Mouse (Mus musculus): ENCODE measurements at regions not wholly inside any gene's neighbourhood (a gene's known extent, or its start where the extent isn't known, plus 50 kb on each side); places are given as distances from the start of the nearest gene placed in this dataset.

DNA sequence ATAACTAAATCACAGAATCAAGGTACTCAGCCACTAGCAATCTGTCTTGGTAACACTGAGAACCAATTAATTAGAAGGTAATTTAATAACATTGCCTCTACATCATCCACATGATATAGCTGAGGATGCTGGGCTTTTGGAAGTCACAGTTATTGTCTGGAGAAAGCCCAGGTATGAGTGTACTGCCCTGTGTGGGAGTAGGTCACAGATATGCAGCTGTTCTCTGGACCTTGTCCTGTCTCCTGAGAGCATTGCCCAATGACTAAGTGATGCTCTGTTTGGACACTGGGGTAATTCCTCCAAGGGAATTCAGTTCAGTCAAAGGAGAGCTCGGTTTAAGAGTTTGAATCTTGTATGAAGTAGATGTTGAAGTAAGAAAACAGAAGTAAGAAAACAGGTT, 199.6 kb downstream of the Gm10260 start:
- 50% methylated on average over 1 of the region's 1 CpGs for WGBS
- no peak overlapping the region for H3K4me3 ChIP-seq (replicated peaks; ENCODE audit: extremely low read depth, low read depth, low read length)
- H3K4me1 ChIP-seq (ENCODE audit: control insufficient read depth, insufficient read depth, low read length): no peaks in the 10 kb centered on the region
- DNase-seq: no peak
- TF ChIP-seq CTCF (IDR thresholded peaks at IDR 0.05; ENCODE audit: insufficient read depth, low read length) (no peak), POLR2A (IDR thresholded peaks at IDR 0.05; ENCODE audit: borderline replicate concordance, extremely low read depth, low read depth, low read length) (no peak)

DNA sequence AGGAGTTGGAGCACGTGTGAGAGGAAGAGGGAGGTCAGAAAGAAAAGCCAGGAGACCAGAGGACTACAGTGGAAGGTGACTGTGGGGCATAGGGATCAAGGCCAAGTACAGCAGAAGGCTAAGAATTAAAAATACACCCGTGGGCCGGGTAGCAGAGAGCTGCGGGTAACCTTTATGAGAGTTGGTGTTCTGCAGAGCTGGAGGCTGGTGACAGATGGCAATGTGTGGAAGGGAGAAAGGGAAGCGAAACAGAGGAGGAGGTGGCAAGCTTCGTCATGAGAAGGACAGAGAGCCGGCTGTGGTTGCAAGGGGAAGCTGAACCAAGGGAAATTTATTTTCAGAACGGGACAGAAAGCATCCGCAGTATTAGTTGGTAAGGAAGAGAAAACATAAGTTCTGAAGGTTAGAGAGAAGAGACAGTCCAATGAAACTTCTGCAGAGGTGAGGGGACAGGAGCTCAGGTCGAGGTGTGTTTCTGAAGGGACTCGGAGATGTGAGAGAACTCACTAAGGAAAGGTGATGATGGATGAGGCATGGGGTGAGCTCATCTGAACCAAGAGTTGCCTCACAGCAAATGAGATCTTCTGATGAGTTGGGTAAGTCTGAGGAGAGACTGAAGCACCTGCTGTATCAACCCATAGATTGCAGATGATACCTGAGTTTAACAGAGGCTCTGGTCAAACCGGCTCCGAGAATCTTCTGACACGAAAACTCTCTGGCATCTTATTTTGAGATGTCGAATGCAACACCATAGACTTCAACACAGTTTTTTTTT, 200.6 kb downstream of the Gm10260 start:
- no peak for DNase-seq
- TF ChIP-seq CTCF (IDR thresholded peaks at IDR 0.05; ENCODE audit: insufficient read depth, low read length): no peak
- no peak for TF ChIP-seq POLR2A (IDR thresholded peaks at IDR 0.05; ENCODE audit: borderline replicate concordance, extremely low read depth, low read depth, low read length)
- H3K4me3 ChIP-seq (replicated peaks; ENCODE audit: extremely low read depth, low read depth, low read length): no peak overlapping the region
- 80% methylated on average over 15 of the region's 15 CpGs for WGBS
- no peaks in the 10 kb centered on the region for H3K4me1 ChIP-seq (ENCODE audit: control insufficient read depth, insufficient read depth, low read length)

DNA sequence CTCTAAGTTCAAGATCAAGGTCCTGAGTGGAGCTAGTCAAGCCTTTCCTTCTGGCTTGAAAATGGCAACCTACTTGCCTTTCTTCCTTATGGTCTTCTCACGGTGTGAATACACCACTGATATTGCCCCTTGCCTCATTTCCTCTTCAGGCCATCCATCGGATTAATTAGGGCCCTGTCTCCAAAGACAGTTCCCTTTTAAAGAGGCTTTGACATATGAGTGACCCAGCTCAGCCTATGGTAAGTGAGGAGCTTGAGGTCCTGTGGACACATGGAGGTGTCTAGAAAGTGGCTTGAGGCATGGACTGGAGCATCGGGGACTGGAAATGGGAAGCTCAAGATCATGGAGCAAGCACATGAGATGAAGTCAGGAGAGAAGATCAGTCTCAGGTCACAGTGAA, 201.5 kb downstream of the Gm10260 start:
- WGBS: 88% methylated on average over 3 of the region's 3 CpGs
- Histone ChIP-seq H3K4me1 (ENCODE audit: control insufficient read depth, insufficient read depth, low read length) (no peaks in the 10 kb centered on the region), H3K4me3 (replicated peaks; ENCODE audit: extremely low read depth, low read depth, low read length) (no peak overlapping the region)
- TF ChIP-seq POLR2A (IDR thresholded peaks at IDR 0.05; ENCODE audit: borderline replicate concordance, extremely low read depth, low read depth, low read length) (no peak), CTCF (IDR thresholded peaks at IDR 0.05; ENCODE audit: insufficient read depth, low read length) (no peak)
- no peak for DNase-seq

DNA sequence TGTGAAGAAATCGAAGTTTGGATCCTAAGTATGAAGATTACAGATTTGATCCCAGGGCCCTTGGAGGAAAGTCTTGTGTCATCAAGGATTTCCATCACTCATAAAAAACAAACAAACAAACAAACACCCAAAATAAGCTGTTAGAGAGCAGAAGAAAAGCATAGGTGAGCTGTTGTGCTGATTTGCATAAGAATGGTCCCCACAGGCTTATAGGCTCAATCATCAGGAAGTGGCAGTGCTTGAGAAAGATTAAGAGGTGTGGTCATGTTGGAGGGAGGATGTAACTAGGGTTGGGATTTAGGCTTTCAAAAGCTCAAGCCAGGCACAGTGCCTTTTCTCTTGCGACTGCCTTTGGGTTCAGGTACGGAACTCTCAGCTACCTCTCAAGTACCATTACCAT, 205.1 kb downstream of the Gm10260 start:
- Histone ChIP-seq H3K4me1 (ENCODE audit: control insufficient read depth, insufficient read depth, low read length) (no peaks in the 10 kb centered on the region), H3K4me3 (replicated peaks; ENCODE audit: extremely low read depth, low read depth, low read length) (no peak overlapping the region)
- 96% methylated on average over 3 of the region's 3 CpGs for WGBS
- TF ChIP-seq POLR2A (IDR thresholded peaks at IDR 0.05; ENCODE audit: borderline replicate concordance, extremely low read depth, low read depth, low read length) (no peak), CTCF (IDR thresholded peaks at IDR 0.05; ENCODE audit: insufficient read depth, low read length) (no peak)
- no peak for DNase-seq

DNA sequence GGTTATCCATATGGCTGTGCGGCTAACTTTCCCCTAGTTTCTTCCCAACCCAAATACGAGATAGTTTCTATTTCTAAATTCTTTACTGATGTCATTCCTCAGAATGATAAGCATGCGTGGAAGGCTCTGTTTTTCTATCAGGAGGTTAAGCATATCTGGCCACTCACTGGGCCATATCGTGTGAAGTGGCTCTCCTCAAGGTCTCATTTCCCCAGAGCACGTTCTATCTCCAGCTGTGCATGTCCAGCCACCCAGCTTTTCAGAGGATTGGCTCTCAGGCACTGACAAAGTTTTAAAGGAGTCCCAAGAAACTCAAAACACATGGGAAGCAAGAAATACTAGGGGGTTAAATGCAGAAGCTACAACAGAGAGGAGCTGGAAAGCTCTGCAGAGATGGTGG, 205.8 kb downstream of the Gm10260 start:
- 64% methylated on average over 5 of the region's 5 CpGs for WGBS
- Histone ChIP-seq H3K4me3 (replicated peaks; ENCODE audit: extremely low read depth, low read depth, low read length) (no peak overlapping the region), H3K4me1 (ENCODE audit: control insufficient read depth, insufficient read depth, low read length) (no peaks in the 10 kb centered on the region; the same call in 1 of the 2 replicates)
- no peak for TF ChIP-seq CTCF (IDR thresholded peaks at IDR 0.05; ENCODE audit: insufficient read depth, low read length)
- TF ChIP-seq POLR2A (IDR thresholded peaks at IDR 0.05; ENCODE audit: borderline replicate concordance, extremely low read depth, low read depth, low read length): no peak
- no peak for DNase-seq

DNA sequence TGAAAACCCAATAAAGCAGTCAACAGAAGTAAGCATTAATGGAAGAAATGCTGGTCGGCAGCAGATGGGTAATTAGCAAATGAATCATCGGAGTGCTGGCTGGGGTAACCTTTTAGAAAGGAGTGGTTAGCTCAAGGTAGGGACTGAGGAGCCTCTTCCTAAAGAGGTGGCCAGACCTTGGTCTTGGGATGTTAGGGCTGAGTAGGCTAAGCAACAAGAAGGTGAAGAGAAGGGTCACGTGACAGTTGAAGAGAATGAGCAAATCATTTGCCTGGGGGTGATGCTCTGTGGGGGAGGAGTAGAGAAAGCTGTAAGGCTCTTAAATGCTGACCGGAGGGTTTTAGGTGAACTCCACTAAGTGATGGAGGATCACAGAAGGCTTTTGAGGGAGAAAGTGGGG, 208.2 kb downstream of the Gm10260 start:
- 91% methylated on average over 4 of the region's 4 CpGs for whole genome bisulfite sequencing
- no peak for TF ChIP-seq POLR2A (IDR thresholded peaks at IDR 0.05; ENCODE audit: borderline replicate concordance, extremely low read depth, low read depth, low read length)
- no peak for TF ChIP-seq CTCF (IDR thresholded peaks at IDR 0.05; ENCODE audit: insufficient read depth, low read length)
- no peak for DNase-seq
- H3K4me3 ChIP-seq (replicated peaks; ENCODE audit: extremely low read depth, low read depth, low read length): no peak overlapping the region
- peaks cover 19% of the 10 kb centered on the region for H3K4me1 ChIP-seq (ENCODE audit: control insufficient read depth, insufficient read depth, low read length)

DNA sequence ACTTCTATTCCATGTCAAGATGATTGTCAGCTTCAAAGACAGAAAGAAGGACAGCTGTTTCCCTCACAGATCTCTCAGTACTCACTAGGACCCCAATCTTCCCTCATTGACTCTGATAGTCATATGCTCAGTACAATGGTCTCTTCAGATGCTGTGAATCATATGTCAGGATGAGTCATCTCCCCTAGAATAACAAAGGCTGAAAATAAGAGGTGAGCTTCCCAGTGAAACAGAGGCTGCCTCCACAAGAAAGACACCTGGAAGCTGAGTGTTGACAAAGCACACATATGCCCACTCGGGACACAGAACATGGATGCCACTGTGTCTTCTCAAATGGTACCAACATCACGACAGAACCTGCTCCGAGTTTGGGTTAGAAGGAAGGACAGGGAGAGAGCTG, 209.6 kb downstream of the Gm10260 start:
- Histone ChIP-seq H3K4me1 (ENCODE audit: control insufficient read depth, insufficient read depth, low read length) (peaks cover 27% of the 10 kb centered on the region), H3K4me3 (replicated peaks; ENCODE audit: extremely low read depth, low read depth, low read length) (no peak overlapping the region)
- 90% methylated on average over 3 of the region's 3 CpGs for WGBS
- TF ChIP-seq POLR2A (IDR thresholded peaks at IDR 0.05; ENCODE audit: borderline replicate concordance, extremely low read depth, low read depth, low read length) (no peak), CTCF (IDR thresholded peaks at IDR 0.05; ENCODE audit: insufficient read depth, low read length) (no peak)
- DNase-seq: no peak

DNA sequence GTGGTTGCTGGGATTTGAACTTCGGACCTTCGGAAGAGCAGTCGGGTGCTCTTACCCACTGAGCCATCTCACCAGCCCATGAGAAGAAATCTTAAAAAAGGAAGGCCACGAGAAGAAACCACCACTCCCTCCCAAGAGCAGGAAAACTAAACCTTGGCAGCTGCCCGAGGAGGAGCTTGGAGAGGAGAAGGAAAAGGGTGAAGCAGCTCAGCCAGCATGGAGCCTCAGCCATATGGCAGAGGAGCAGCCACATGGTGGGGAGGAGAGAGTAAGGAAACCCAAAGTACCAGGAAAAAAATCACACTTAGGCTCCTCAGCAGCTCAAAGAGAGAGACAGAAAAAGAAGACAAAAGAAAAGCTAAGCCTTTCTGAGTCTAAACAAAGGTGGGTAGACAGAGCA, 210.3 kb downstream of the Gm10260 start:
- no peak for DNase-seq
- Histone ChIP-seq H3K4me3 (replicated peaks; ENCODE audit: extremely low read depth, low read depth, low read length) (no peak overlapping the region), H3K4me1 (ENCODE audit: control insufficient read depth, insufficient read depth, low read length) (peaks cover 29% of the 10 kb centered on the region)
- TF ChIP-seq POLR2A (IDR thresholded peaks at IDR 0.05; ENCODE audit: borderline replicate concordance, extremely low read depth, low read depth, low read length) (no peak), CTCF (IDR thresholded peaks at IDR 0.05; ENCODE audit: insufficient read depth, low read length) (no peak)
- WGBS: 84% methylated on average over 5 of the region's 5 CpGs

DNA sequence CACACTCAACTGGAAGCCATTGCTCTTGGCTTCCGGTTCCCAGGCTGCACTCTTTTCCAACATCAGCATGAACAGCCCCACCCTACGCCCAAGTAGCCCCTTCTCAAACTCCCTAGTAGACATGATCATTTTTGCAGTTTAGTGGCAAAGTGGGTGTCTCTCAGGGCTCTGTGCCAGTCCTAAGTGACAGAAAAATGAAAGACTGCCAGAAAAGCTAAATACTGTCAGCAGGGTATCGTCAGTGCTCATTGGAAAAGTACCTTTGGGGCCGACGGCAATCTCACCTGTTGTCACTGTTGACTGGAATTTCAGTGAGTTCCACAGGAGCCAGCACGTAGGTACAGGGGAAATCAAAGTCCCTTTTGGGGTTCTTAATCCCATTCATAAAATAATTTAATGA, 211.0 kb downstream of the Gm10260 start:
- WGBS: 81% methylated on average over 6 of the region's 6 CpGs
- no peak for TF ChIP-seq POLR2A (IDR thresholded peaks at IDR 0.05; ENCODE audit: borderline replicate concordance, extremely low read depth, low read depth, low read length)
- TF ChIP-seq CTCF (IDR thresholded peaks at IDR 0.05; ENCODE audit: insufficient read depth, low read length): no peak
- Histone ChIP-seq H3K4me1 (ENCODE audit: control insufficient read depth, insufficient read depth, low read length) (peaks cover 29% of the 10 kb centered on the region), H3K4me3 (replicated peaks; ENCODE audit: extremely low read depth, low read depth, low read length) (no peak overlapping the region)
- no peak for DNase-seq

DNA sequence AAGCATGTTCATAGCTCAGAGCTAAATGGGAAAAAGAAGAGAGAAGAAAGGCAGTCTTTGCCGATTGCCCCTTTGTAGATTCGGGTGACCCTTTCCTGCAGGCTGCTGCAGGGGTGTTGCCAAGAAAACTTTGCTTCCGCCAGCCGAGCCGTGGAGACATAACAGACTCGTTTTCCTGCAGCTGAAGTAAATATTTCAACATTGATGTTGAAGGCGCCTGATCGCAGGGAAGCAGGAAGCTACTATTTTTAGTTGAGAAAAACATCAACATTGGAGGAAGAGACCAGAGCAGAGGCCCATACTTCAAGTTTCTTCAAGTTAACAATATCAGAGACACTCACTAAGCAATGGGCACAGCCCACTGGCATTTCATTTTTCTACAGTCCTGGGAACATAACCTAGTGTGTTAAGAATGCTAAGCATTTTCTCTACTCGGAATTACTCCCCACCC, 211.9 kb downstream of the Gm10260 start:
- TF ChIP-seq CTCF (IDR thresholded peaks at IDR 0.05; ENCODE audit: insufficient read depth, low read length): no peak
- TF ChIP-seq POLR2A (IDR thresholded peaks at IDR 0.05; ENCODE audit: borderline replicate concordance, extremely low read depth, low read depth, low read length): no peak
- 3% methylated on average over 9 of the region's 9 CpGs for WGBS
- Histone ChIP-seq H3K4me1 (ENCODE audit: control insufficient read depth, insufficient read depth, low read length) (peaks cover 29% of the 10 kb centered on the region), H3K4me3 (replicated peaks; ENCODE audit: extremely low read depth, low read depth, low read length) (no peak overlapping the region)
- DNase-seq: peak; percentile 54

Measured in lung, adult 2 months (tissue).